Mouse (Mus musculus): ENCODE results near the gene Itgb5. TPM values are rescaled to one million over a fixed set of nuclear protein-coding genes. Genes with fewer than 3 reads are reported as not detected.

Itgb5 gene
- polyA plus RNA-seq, 1 experiment: 59.7 TPM

- TF ChIP-seq EP300 (IDR thresholded peaks at IDR 0.05; ENCODE audit: insufficient read depth, low read depth, low read length) (no peak), CTCF (IDR thresholded peaks at IDR 0.05; ENCODE audit: low read depth, low read length) (no peak), POLR2A (IDR thresholded peaks at IDR 0.05; ENCODE audit: insufficient read depth, low read length) (no peak)
- H3K4me3 ChIP-seq (ENCODE audit: low read depth, low read length): no peak overlapping the region
- no peaks in the 10 kb centered on the region for H3K9me3 ChIP-seq (replicated peaks; ENCODE audit: control insufficient read depth, insufficient read depth, low read length, poor library complexity, severe bottlenecking)
- H3K9ac ChIP-seq (ENCODE audit: low read depth, poor library complexity, severe bottlenecking): no peak overlapping the region
- H3K4me1 ChIP-seq (ENCODE audit: control insufficient read depth, insufficient read depth, low read length): no peaks in the 10 kb centered on the region
- no peak overlapping the region for H3K27ac ChIP-seq (ENCODE audit: insufficient read depth, low read length)
- no peaks in the 10 kb centered on the region for H3K27me3 ChIP-seq (ENCODE audit: control insufficient read depth, insufficient read depth, low read length, poor library complexity, severe bottlenecking)
- no peaks in the 10 kb centered on the region for H3K36me3 ChIP-seq (ENCODE audit: control insufficient read depth, insufficient read depth, low read length, poor library complexity, severe bottlenecking)
Measured at GRCm38 (mm10) chr16:33932126-33932525, 102.7 kb downstream of the Itgb5 start.

DNA sequence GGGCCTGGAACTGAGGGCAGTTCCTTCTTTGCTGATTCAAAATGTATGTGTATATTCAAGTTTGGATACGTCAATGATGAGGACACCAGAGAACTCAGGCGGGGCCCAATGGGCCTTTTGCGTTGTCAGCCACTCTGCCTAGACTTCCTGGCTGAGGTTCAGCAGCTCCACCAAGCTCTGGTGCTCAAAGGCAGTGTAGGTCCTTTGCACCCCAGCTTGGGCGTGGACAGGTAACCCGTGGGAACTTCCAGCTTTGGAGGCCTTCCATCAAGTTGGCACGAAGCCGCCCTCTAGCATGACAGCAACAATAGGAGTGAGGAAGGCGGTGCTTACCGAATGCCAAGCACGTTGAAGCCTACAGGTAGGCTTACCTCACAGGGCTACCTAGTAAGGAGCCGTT lies 103.9 kb downstream of the Itgb5 start:
- H3K9ac ChIP-seq (ENCODE audit: low read depth, poor library complexity, severe bottlenecking): no peak overlapping the region
- H3K36me3 ChIP-seq (ENCODE audit: control insufficient read depth, insufficient read depth, low read length, poor library complexity, severe bottlenecking): no peaks in the 10 kb centered on the region
- no peak overlapping the region for H3K27ac ChIP-seq (ENCODE audit: insufficient read depth, low read length)
- no peak for TF ChIP-seq CTCF (IDR thresholded peaks at IDR 0.05; ENCODE audit: low read depth, low read length)
- no peaks in the 10 kb centered on the region for H3K27me3 ChIP-seq (ENCODE audit: control insufficient read depth, insufficient read depth, low read length, poor library complexity, severe bottlenecking)
- no peaks in the 10 kb centered on the region for H3K4me1 ChIP-seq (ENCODE audit: control insufficient read depth, insufficient read depth, low read length)
- H3K4me3 ChIP-seq (ENCODE audit: low read depth, low read length): no peak overlapping the region
- no peaks in the 10 kb centered on the region for H3K9me3 ChIP-seq (replicated peaks; ENCODE audit: control insufficient read depth, insufficient read depth, low read length, poor library complexity, severe bottlenecking)

GRCm38 (mm10) chr16:33934701-33935406 lies 105.4 kb downstream of the Itgb5 start:
- no peak for TF ChIP-seq EP300 (IDR thresholded peaks at IDR 0.05; ENCODE audit: insufficient read depth, low read depth, low read length)
- TF ChIP-seq POLR2A (IDR thresholded peaks at IDR 0.05; ENCODE audit: insufficient read depth, low read length): no peak
- no peak for TF ChIP-seq CTCF (IDR thresholded peaks at IDR 0.05; ENCODE audit: low read depth, low read length)
- H3K27me3 ChIP-seq (ENCODE audit: control insufficient read depth, insufficient read depth, low read length, poor library complexity, severe bottlenecking): no peaks in the 10 kb centered on the region
- H3K4me3 ChIP-seq (ENCODE audit: low read depth, low read length): no peak overlapping the region
- H3K27ac ChIP-seq (ENCODE audit: insufficient read depth, low read length): no peak overlapping the region
- H3K9ac ChIP-seq (ENCODE audit: low read depth, poor library complexity, severe bottlenecking): no peak overlapping the region
- H3K36me3 ChIP-seq (ENCODE audit: control insufficient read depth, insufficient read depth, low read length, poor library complexity, severe bottlenecking): no peaks in the 10 kb centered on the region
- no peaks in the 10 kb centered on the region for H3K4me1 ChIP-seq (ENCODE audit: control insufficient read depth, insufficient read depth, low read length)
- H3K9me3 ChIP-seq (replicated peaks; ENCODE audit: control insufficient read depth, insufficient read depth, low read length, poor library complexity, severe bottlenecking): no peaks in the 10 kb centered on the region

- Histone ChIP-seq H3K27me3 (ENCODE audit: control insufficient read depth, insufficient read depth, low read length, poor library complexity, severe bottlenecking) (no peaks in the 10 kb centered on the region), H3K4me3 (ENCODE audit: low read depth, low read length) (no peak overlapping the region), H3K9me3 (replicated peaks; ENCODE audit: control insufficient read depth, insufficient read depth, low read length, poor library complexity, severe bottlenecking) (no peaks in the 10 kb centered on the region), H3K36me3 (ENCODE audit: control insufficient read depth, insufficient read depth, low read length, poor library complexity, severe bottlenecking) (no peaks in the 10 kb centered on the region), H3K27ac (ENCODE audit: insufficient read depth, low read length) (no peak overlapping the region), H3K9ac (ENCODE audit: low read depth, poor library complexity, severe bottlenecking) (no peak overlapping the region), H3K4me1 (ENCODE audit: control insufficient read depth, insufficient read depth, low read length) (no peaks in the 10 kb centered on the region)
- TF ChIP-seq POLR2A (IDR thresholded peaks at IDR 0.05; ENCODE audit: insufficient read depth, low read length): no peak
- TF ChIP-seq EP300 (IDR thresholded peaks at IDR 0.05; ENCODE audit: insufficient read depth, low read depth, low read length): no peak
- no peak for TF ChIP-seq CTCF (IDR thresholded peaks at IDR 0.05; ENCODE audit: low read depth, low read length)
Measured at GRCm38 (mm10) chr16:33935407-33935785, 105.9 kb downstream of the Itgb5 start.

DNA sequence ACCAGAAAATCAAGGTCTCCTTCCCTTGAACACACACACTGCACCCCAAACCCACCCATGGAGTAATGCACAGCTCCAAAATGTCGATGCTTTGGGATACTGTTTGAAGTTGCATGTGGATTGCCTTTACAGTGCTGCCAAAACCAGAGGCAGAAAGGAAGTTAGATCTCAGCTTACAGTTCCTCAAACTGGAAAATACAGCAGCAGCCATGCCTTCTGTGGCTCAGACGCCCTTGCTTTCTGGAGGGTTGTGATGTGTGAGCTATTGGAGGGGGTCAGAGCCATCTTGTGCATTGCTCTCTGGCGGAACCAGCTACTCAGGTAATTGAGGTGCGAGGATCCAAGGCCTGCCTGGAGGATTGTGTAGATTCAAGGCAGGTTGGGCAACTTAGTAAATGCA lies 107.4 kb downstream of the Itgb5 start:
- Histone ChIP-seq H3K9me3 (replicated peaks; ENCODE audit: control insufficient read depth, insufficient read depth, low read length, poor library complexity, severe bottlenecking) (no peaks in the 10 kb centered on the region), H3K27ac (ENCODE audit: insufficient read depth, low read length) (no peak overlapping the region), H3K4me1 (ENCODE audit: control insufficient read depth, insufficient read depth, low read length) (no peaks in the 10 kb centered on the region), H3K27me3 (ENCODE audit: control insufficient read depth, insufficient read depth, low read length, poor library complexity, severe bottlenecking) (no peaks in the 10 kb centered on the region), H3K4me3 (ENCODE audit: low read depth, low read length) (no peak overlapping the region), H3K9ac (ENCODE audit: low read depth, poor library complexity, severe bottlenecking) (no peak overlapping the region), H3K36me3 (ENCODE audit: control insufficient read depth, insufficient read depth, low read length, poor library complexity, severe bottlenecking) (no peaks in the 10 kb centered on the region)
- no peak for TF ChIP-seq CTCF (IDR thresholded peaks at IDR 0.05; ENCODE audit: low read depth, low read length)
- no peak for TF ChIP-seq POLR2A (IDR thresholded peaks at IDR 0.05; ENCODE audit: insufficient read depth, low read length)
- TF ChIP-seq EP300 (IDR thresholded peaks at IDR 0.05; ENCODE audit: insufficient read depth, low read depth, low read length): no peak

GRCm38 (mm10) chr16:33937567-33937966 lies 108.1 kb downstream of the Itgb5 start:
- H3K4me3 ChIP-seq (ENCODE audit: low read depth, low read length): no peak overlapping the region
- no peak overlapping the region for H3K9ac ChIP-seq (ENCODE audit: low read depth, poor library complexity, severe bottlenecking)
- no peaks in the 10 kb centered on the region for H3K27me3 ChIP-seq (ENCODE audit: control insufficient read depth, insufficient read depth, low read length, poor library complexity, severe bottlenecking)
- H3K36me3 ChIP-seq (ENCODE audit: control insufficient read depth, insufficient read depth, low read length, poor library complexity, severe bottlenecking): no peaks in the 10 kb centered on the region
- H3K9me3 ChIP-seq (replicated peaks; ENCODE audit: control insufficient read depth, insufficient read depth, low read length, poor library complexity, severe bottlenecking): no peaks in the 10 kb centered on the region
- no peaks in the 10 kb centered on the region for H3K4me1 ChIP-seq (ENCODE audit: control insufficient read depth, insufficient read depth, low read length)
- H3K27ac ChIP-seq (ENCODE audit: insufficient read depth, low read length): no peak overlapping the region
- TF ChIP-seq POLR2A (IDR thresholded peaks at IDR 0.05; ENCODE audit: insufficient read depth, low read length) (no peak), CTCF (IDR thresholded peaks at IDR 0.05; ENCODE audit: low read depth, low read length) (no peak)
